Mouse (Mus musculus): ENCODE data around the gene Olfr609.
"Not testable (repeated sequence)": the region's sequence is repeated elsewhere in the genome, so short reads cannot be mapped to it uniquely, and the experiment has no call there.

Gene Olfr609

GRCm38 (mm10) chr7:103497962-103498361 is at the start of gene Olfr609:
Gene Olfr609, minus strand, starts transcription at chr7:103498062.
- DNase-seq (ENCODE audit: low read depth, low spot score): no peak

DNA sequence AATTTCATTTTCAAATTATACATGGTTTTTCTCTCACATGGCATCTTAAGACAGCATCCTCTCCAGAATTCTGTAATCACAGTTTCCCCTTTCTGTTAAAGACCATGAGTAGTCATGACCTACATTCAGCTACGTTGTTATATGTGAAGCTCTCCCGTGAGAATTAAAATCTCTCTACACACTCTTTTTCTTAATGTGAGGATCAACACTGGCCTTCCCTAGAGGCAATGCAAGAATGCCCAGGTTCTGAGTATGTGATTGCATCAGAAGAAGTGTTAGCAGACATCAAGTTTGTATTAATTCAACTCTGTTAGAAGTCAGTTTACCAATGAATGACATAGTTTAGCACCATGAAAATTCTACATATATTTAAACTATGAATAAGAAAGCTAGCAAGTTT is 44.8 kb upstream of the Olfr609 start, which contains the start of gene Olfr612:
Gene Olfr612, minus strand, starts transcription at position 101 of the 400 bp plus-strand sequence.
- not testable (repeated sequence) for DNase-seq (ENCODE audit: low read depth, low spot score)

GRCm38 (mm10) chr7:103520746-103521145 is 22.9 kb upstream of the Olfr609 start, which contains the start of gene Olfr611:
Gene Olfr611, minus strand, starts transcription at chr7:103520846.
- not testable (repeated sequence) for DNase-seq (ENCODE audit: low read depth, low spot score)

DNA sequence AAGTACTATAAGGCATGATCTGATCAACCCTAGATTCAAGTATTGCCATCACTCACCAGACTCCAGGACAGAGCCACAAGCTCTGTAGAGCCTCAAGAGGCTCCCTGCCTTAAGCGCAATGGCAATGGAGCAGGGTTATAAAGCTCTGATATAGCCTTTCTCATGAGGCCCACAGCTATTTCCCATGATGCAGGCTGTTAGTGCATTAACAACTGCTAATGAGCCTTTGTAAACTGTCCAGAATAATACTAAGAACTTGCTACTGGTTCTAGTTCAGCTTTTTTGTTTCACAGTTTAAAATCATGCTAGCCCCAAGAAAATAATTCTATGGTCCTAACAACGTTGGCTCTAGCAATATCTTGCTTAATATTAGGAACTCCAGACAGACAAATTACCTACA is 14.2 kb upstream of the Olfr609 start, which contains the start of gene Olfr610:
Gene Olfr610, minus strand, starts transcription at position 101 of the 400 bp plus-strand sequence.
- DNase-seq (ENCODE audit: low read depth, low spot score): no peak

GRCm38 (mm10) chr7:103477106-103477505 is 20.8 kb downstream of the Olfr609 start:
- not testable (repeated sequence) for DNase-seq (ENCODE audit: low read depth, low spot score)

DNA sequence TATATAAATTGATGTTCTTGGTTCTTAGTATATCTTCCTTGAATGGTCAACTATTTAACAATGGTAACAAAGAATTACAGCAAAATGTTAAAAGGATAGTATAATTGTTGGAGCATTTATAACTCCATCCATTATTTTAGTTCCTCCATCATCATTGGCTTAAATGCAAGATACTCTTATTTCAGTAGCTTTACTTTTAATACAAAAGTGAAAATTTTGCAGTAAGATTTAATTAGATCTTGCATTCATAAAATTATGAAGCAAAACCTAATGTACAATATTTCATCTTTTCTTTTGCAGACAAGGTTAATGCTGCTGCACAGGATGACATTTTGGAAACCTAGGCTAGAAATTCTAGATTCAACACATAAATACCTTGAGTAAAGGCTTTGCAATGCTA is 28.3 kb downstream of the Olfr609 start, which contains the start of gene Olfr608:
Gene Olfr608, plus strand, starts transcription at position 301 of the 400 bp plus-strand sequence.
- no peak for DNase-seq (ENCODE audit: low read depth, low spot score)

DNA sequence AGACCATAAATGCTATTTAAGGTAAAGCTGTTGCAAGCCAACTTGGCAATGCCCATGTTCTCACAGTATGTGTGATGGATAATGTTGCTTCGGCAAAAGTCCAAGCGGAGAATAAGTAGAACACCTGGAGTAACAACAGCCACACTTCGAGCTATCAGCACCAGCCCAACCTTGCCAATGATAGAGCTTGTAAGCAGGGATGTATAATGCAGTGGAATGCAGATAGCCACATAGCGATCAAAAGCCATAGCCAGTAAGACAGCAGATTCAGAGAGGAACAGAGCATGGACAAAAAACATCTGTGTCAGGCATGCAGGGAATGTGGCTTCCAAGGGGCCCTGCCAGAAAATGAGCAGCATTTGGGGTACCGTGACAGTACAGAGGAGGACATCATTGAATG is 37.3 kb downstream of the Olfr609 start:
- DNase-seq (ENCODE audit: low read depth, low spot score): no peak

DNA sequence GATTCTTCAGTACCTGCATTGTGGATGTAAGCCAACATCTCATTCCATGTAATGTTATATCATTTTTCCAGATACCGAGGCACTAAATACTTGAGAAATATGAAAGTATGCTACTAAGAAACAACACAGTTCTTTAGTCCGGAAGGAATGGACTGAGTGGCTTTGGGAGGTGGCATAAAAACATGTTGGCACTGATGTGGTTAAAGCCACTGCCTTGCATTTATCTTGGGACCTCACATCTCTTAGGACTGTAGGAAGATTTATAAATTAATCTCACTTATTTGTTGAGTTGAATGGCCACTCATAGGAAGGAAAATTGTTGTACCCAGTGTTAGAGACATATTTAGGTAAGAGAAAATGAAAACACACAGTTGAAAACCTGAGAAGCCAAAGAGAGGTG is 49.1 kb downstream of the Olfr609 start, which contains the start of gene Olfr606:
Gene Olfr606, plus strand, starts transcription at position 301 of the 400 bp plus-strand sequence.
- DNase-seq (ENCODE audit: low read depth, low spot score): no peak

DNA sequence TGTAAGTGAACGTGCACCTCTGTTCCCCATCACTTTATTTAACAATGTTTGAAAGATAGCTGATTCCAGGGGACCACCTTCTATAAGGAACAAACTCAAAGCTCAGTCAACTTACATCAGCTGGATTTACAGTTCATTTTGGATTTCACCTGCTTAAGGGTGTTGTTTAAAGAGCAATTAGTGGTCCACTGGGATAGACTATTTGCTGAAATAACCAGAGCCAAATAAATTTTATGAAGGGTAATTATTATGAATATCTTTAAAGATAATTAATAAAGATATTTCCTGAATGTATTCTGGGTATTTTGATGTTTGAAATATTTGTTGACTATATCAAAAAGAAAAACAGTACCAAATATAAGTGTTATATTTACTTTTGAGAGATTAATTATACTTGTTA is 52.5 kb downstream of the Olfr609 start, which contains the start of gene Olfr605:
Gene Olfr605, minus strand, starts transcription at position 101 of the 400 bp plus-strand sequence.
- DNase-seq (ENCODE audit: low read depth, low spot score): no peak

All from retina, postnatal 7 days (tissue).